In genomic region chr10:70049771-70050170, GRCm38 (mm10) we compare ENCODE assay signal across 12 mouse cellular contexts.
"Had no signal": no experiment of that assay in that cellular context is flagged by ENCODE, and none has a peak within 500 bp of the region (broad histone marks: within the 10 kb centered on the region; RNA-seq: fewer than 3 reads in every experiment).

No protein-coding gene starts in this region.

- DNase-seq: retina, postnatal 1 day; right cerebral cortex, adult 18-20 months; right cerebral cortex, postnatal 14 days; right cerebral cortex, postnatal 25 days; right cerebral cortex, postnatal 4 days; spleen, adult 18-20 months; thymus, adult 18-20 months; thymus, adult 2 months; thymus, postnatal 14 days; thymus, postnatal 25 days; thymus, postnatal 36 days; thymus, postnatal 4 days had no signal
